Mouse (Mus musculus) embryo, embryonic 11 days (tissue): ENCODE results near the gene Jsrp1.
"Not testable (repeated sequence)": the region's sequence is repeated elsewhere in the genome, so short reads cannot be mapped to it uniquely, and the experiment has no call there.

Source experiments
- DNase-seq: peaks from one replicate; pipeline ENCODE4 v3.0.0-alpha.2; 2015

Gene Jsrp1

GRCm38 (mm10) chr10:80831136-80831535 is 17.8 kb upstream of the Jsrp1 start:
- DNase-seq = peak; percentile 92

- no peak for DNase-seq
Measured at GRCm38 (mm10) chr10:80829359-80830278, 16.3 kb upstream of the Jsrp1 start.

GRCm38 (mm10) chr10:80828587-80828986 is 15.3 kb upstream of the Jsrp1 start:
- not testable (repeated sequence) for DNase-seq

GRCm38 (mm10) chr10:80827870-80828420 is 14.6 kb upstream of the Jsrp1 start:
- DNase-seq = no peak

- no peak for DNase-seq
Measured at GRCm38 (mm10) chr10:80827063-80827869, 14.0 kb upstream of the Jsrp1 start.

- DNase-seq = peak; percentile 99
Measured at GRCm38 (mm10) chr10:80826151-80827062, 13.1 kb upstream of the Jsrp1 start, which contains the start of gene Oaz1. Gene Oaz1 (plus strand): TSS chr10:80826656.

- no peak for DNase-seq
Measured at GRCm38 (mm10) chr10:80824827-80825226, 11.5 kb upstream of the Jsrp1 start.

- no peak for DNase-seq
Measured at GRCm38 (mm10) chr10:80823847-80824643, 10.7 kb upstream of the Jsrp1 start.

- DNase-seq = no peak
Measured at GRCm38 (mm10) chr10:80823316-80823715, 10.0 kb upstream of the Jsrp1 start.

GRCm38 (mm10) chr10:80822528-80822927 is 9.2 kb upstream of the Jsrp1 start:
- DNase-seq = no peak

- peak; percentile 47 for DNase-seq
Measured at GRCm38 (mm10) chr10:80821991-80822390, 8.7 kb upstream of the Jsrp1 start.

- no peak for DNase-seq
Measured at GRCm38 (mm10) chr10:80819406-80819805, 6.1 kb upstream of the Jsrp1 start.

GRCm38 (mm10) chr10:80818599-80819281 is 5.4 kb upstream of the Jsrp1 start:
- DNase-seq = no peak

- not testable (repeated sequence) for DNase-seq
Measured at GRCm38 (mm10) chr10:80817955-80818354, 4.7 kb upstream of the Jsrp1 start.

GRCm38 (mm10) chr10:80817164-80817563 is 3.9 kb upstream of the Jsrp1 start:
- no peak for DNase-seq

- DNase-seq = not testable (repeated sequence)
Measured at GRCm38 (mm10) chr10:80816303-80816702, 3.0 kb upstream of the Jsrp1 start.

- no peak for DNase-seq
Measured at GRCm38 (mm10) chr10:80814800-80815199, 1.5 kb upstream of the Jsrp1 start.

GRCm38 (mm10) chr10:80812391-80813041 is 782 bp downstream of the Jsrp1 start:
- no peak for DNase-seq

GRCm38 (mm10) chr10:80810084-80810483 is 3.2 kb downstream of the Jsrp1 start:
- no peak for DNase-seq

GRCm38 (mm10) chr10:80808985-80809632 is 4.2 kb downstream of the Jsrp1 start:
- peak; percentile 41 for DNase-seq
